Mouse (Mus musculus) limb, embryonic 14.5 days (tissue): Measurements from ENCODE around the gene Tmed10. TPM values are rescaled to one million over a fixed set of nuclear protein-coding genes. Genes with fewer than 3 reads are reported as not detected.

Source experiments
- ATAC-seq: fragments of 200-750 bp; cut with Nextera tagmentation; 2 replicates; pipeline ENCODE4 v1.8.0; 2017; ENCODE audit warnings: low read depth, moderate number of reproducible peaks, moderate TSS enrichment; ENCODE audit not compliant: low FRiP score
- DNase-seq: peaks from one replicate; pipeline ENCODE4 v3.0.0-alpha.2; 2015; ENCODE audit warnings: low spot score
- H3K27ac ChIP-seq: fragments of 300-500 bp; sonication (generic); replicated peaks from 2 replicates; pipeline ENCODE4 v1.5.1; 2014; ENCODE audit warnings: low read depth, mild to moderate bottlenecking, low read length, moderate library complexity, mixed read lengths
- H3K27me3 ChIP-seq: fragments of 300-500 bp; sonication (generic); 2 replicates; pipeline ENCODE4 v1.6.1; 2014; ENCODE audit warnings: low read length, mixed read lengths; ENCODE audit not compliant: control insufficient read depth, insufficient read depth
- H3K36me3 ChIP-seq: fragments of 300-500 bp; sonication (generic); 2 replicates; pipeline ENCODE4 v1.6.1; 2014; ENCODE audit warnings: mild to moderate bottlenecking, low read length, moderate library complexity, mixed read lengths; ENCODE audit not compliant: control insufficient read depth, insufficient read depth
- H3K4me1 ChIP-seq: fragments of 300-500 bp; sonication (generic); 2 replicates; pipeline ENCODE4 v1.6.1; 2014; ENCODE audit warnings: antibody characterized with exemption, low read length, mixed read lengths; ENCODE audit not compliant: control insufficient read depth, insufficient read depth
- H3K4me2 ChIP-seq: fragments of 300-500 bp; sonication (generic); replicated peaks from 2 replicates; pipeline ENCODE4 v1.6.1; 2014; ENCODE audit warnings: low read depth, mild to moderate bottlenecking, low read length, moderate library complexity; ENCODE audit not compliant: severe bottlenecking
- H3K4me3 ChIP-seq: fragments of 300-500 bp; sonication (generic); replicated peaks from 2 replicates; pipeline ENCODE4 v1.5.1; 2014; ENCODE audit warnings: low read length
- H3K9ac ChIP-seq: fragments of 300-500 bp; sonication (generic); 2 replicates; pipeline ENCODE4 v1.6.1; 2014; ENCODE audit warnings: mild to moderate bottlenecking, low read depth, low read length, moderate library complexity; ENCODE audit not compliant: severe bottlenecking
- H3K9me3 ChIP-seq: fragments of 300-500 bp; sonication (generic); 2 replicates; pipeline ENCODE4 v1.6.1; 2016; ENCODE audit warnings: low read length; ENCODE audit not compliant: control insufficient read depth
- POLR2A ChIP-seq: fragments of 200-500 bp; IDR thresholded peaks from 2 replicates; pipeline ENCODE4 v1.8.0; 2012; ENCODE audit warnings: inconsistent platforms, mild to moderate bottlenecking, moderate library complexity, borderline replicate concordance; ENCODE audit not compliant: insufficient read depth, insufficient read length; ENCODE audit errors: extremely low read depth
- WGBS: fragments of 180-500 bp; shearing (Covaris S2); extraction: QIAGEN DNeasy Blood & Tissue Kit; methylation state at CpG from one replicate; pipeline ENCODE4 v1.1.7; 2014; 5-methylcytosine and 5-hydroxymethylcytosine counted together
- polyA plus RNA-seq, 2 experiments: library from polyadenylated mRNA; depleted of rRNA in 1 of 2; stranded (reverse) in 1 of 2; unstranded in 1 of 2; fragments of >200 nt; fragmentation: Nextera tagmentation in 1 of 2; extraction: Ambion mirVana in 1 of 2; gene quantifications; 2 replicates each; pipeline versions ENCODE4 v1.2.1 to v1.2.3; 2012 to 2014

Gene Tmed10
- polyA plus RNA-seq, 2 experiments, result 222 to 394 TPM

GRCm38 (mm10) chr12:85361580-85361979 is 13.1 kb downstream of the Tmed10 start:
- Histone ChIP-seq H3K9ac (no peak overlapping the region), H3K27me3 (no peaks in the 10 kb centered on the region), H3K27ac (no peak overlapping the region), H3K4me3 (no peak overlapping the region), H3K4me2 (no peak overlapping the region), H3K9me3 (no peaks in the 10 kb centered on the region), H3K36me3 (peaks cover 4% of the 10 kb centered on the region), H3K4me1 (0 out of 2 replicates have a peak, but pooled peaks cover 2% of the 10 kb centered on the region)
- DNase-seq (no peak), ATAC-seq (no peak)
- TF ChIP-seq POLR2A, result no peak

GRCm38 (mm10) chr12:85361165-85361564 is 13.5 kb downstream of the Tmed10 start:
- no peak for ATAC-seq
- Histone ChIP-seq H3K4me3 (no peak overlapping the region), H3K27me3 (no peaks in the 10 kb centered on the region), H3K9ac (no peak overlapping the region), H3K4me2 (no peak overlapping the region), H3K27ac (no peak overlapping the region), H3K36me3 (peaks cover 4% of the 10 kb centered on the region), H3K9me3 (no peaks in the 10 kb centered on the region), H3K4me1 (0 out of 2 replicates have a peak, but pooled peaks cover 2% of the 10 kb centered on the region)
- 66% methylated on average over 3 of the region's 3 CpGs for WGBS
- TF ChIP-seq POLR2A, result no peak
- DNase-seq, result no peak

DNA sequence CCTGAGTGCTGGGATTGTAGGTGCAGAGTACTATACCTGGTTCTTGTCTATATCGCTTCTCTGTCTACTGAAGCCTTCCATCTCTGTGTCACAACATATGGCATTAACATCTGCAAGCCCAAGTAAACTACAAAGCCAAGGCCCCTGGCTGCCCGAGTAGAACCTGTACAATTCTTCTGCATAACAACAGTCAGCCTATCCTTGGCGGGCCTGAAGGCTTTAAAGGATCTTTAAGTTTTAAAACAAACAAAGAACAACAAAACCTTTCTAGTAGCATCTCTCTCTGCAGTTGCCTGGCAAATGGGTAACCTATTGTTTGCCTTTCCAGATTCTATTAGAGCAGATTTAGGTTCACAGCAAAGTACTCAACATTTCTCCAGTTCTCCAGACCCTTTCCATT is 20.6 kb downstream of the Tmed10 start:
- H3K27me3 ChIP-seq, result no peaks in the 10 kb centered on the region
- no peak overlapping the region for H3K9ac ChIP-seq
- peaks cover 33% of the 10 kb centered on the region for H3K36me3 ChIP-seq
- H3K4me1 ChIP-seq, result no peaks in the 10 kb centered on the region; the same call in 1 of the 2 replicates
- ATAC-seq (no peak), DNase-seq (no peak)
- WGBS, result 89% methylated on average over 3 of the region's 3 CpGs
- H3K9me3 ChIP-seq, result no peaks in the 10 kb centered on the region
- H3K4me2 ChIP-seq, result no peak overlapping the region
- no peak overlapping the region for H3K27ac ChIP-seq
- no peak for TF ChIP-seq POLR2A
- H3K4me3 ChIP-seq, result no peak overlapping the region

DNA sequence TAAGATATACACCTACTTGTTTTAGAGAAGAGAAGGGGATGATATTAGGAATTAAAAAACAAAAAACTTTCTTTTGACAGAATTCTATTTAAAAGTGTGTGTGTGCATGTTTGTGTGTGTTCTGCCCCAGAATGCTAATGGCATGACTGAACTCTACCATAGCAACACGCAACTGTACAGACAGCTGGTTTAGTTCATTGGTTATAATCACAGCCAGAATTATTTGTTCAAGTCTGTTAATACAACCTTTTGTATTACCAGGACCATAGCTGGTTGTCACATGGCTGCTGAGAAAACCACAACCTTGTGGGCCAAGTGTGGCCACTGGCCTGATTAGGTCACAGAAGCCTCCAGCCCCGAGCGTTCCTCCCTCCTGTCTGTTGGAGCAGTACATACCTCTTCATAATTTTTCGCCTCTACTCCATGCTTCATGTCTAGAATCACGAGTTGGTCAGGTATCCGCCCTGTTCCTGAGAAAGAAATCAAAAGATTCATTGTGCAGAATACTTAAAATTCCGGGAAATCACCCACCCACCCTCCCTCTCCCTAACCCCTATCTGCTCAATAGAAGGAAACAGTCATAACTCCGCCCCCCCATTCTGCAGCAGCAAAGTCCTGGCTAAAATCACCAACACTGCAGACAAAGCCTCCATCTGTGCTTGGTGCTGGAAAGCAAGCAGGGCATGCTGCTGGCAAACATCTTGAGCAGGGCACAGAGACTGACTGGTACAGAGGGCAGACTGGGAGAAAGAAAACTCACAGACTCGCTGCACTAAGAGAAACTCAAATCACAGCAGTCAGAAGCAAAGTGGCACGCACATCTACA is 24.0 kb downstream of the Tmed10 start:
- Histone ChIP-seq H3K27me3 (no peaks in the 10 kb centered on the region), H3K9me3 (no peaks in the 10 kb centered on the region), H3K36me3 (peaks cover 50% of the 10 kb centered on the region), H3K27ac (peak overlapping the region; percentile 45; the same call in 1 of the 2 replicates), H3K9ac (no peak overlapping the region), H3K4me2 (no peak overlapping the region), H3K4me3 (no peak overlapping the region), H3K4me1 (no peaks in the 10 kb centered on the region; the same call in 1 of the 2 replicates)
- ATAC-seq (no peak), DNase-seq (no peak)
- 78% methylated on average over 10 of the region's 10 CpGs for WGBS
- no peak for TF ChIP-seq POLR2A

DNA sequence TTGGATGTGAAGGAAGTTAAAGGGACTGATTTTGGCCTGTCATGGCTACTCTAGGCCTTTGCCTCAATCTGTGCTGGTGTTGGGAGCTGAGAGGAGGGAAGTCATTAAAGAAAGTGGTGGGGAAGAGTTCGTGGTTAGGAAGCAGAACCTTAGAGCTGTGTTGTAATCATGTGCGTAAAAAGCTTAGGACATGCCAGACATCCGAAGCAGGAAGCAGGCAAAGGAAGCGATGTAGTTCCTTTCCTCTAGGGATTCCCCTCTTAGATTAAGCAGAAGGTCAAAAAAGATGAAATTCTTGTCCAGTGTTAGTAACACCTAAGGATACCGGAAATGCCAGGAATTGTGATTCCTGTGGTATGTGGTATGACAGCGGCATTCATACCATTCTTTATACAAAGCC is 26.3 kb downstream of the Tmed10 start:
- H3K4me1 ChIP-seq, result no peaks in the 10 kb centered on the region; the same call in 1 of the 2 replicates
- peaks cover 45% of the 10 kb centered on the region for H3K36me3 ChIP-seq
- WGBS, result 81% methylated on average over 6 of the region's 6 CpGs
- H3K9me3 ChIP-seq, result no peaks in the 10 kb centered on the region
- H3K4me2 ChIP-seq, result no peak overlapping the region
- H3K27ac ChIP-seq, result no peak overlapping the region
- no peak for TF ChIP-seq POLR2A
- ATAC-seq (no peak), DNase-seq (no peak)
- no peaks in the 10 kb centered on the region for H3K27me3 ChIP-seq
- no peak overlapping the region for H3K9ac ChIP-seq
- H3K4me3 ChIP-seq, result no peak overlapping the region

- no peak for ATAC-seq
- H3K4me1 ChIP-seq, result no peaks in the 10 kb centered on the region; the same call in 1 of the 2 replicates
- no peak overlapping the region for H3K4me3 ChIP-seq
- H3K27ac ChIP-seq, result no peak overlapping the region
- no peak for TF ChIP-seq POLR2A
- DNase-seq, result no peak
- H3K36me3 ChIP-seq, result peaks cover 39% of the 10 kb centered on the region
- no peak overlapping the region for H3K9ac ChIP-seq
- H3K27me3 ChIP-seq, result no peaks in the 10 kb centered on the region
- H3K9me3 ChIP-seq, result no peaks in the 10 kb centered on the region
- 91% methylated on average over 3 of the region's 3 CpGs for WGBS
- H3K4me2 ChIP-seq, result no peak overlapping the region
These were observed 27.5 kb downstream of the Tmed10 start for GRCm38 (mm10) chr12:85347196-85347595.
